Mouse (Mus musculus): Measurements from ENCODE around the gene Ndufa9. TPM values are rescaled to one million over a fixed set of nuclear protein-coding genes. Genes with fewer than 3 reads are reported as not detected.

The Ndufa9 gene
- total RNA-seq (2023): 70.6 TPM

DNA sequence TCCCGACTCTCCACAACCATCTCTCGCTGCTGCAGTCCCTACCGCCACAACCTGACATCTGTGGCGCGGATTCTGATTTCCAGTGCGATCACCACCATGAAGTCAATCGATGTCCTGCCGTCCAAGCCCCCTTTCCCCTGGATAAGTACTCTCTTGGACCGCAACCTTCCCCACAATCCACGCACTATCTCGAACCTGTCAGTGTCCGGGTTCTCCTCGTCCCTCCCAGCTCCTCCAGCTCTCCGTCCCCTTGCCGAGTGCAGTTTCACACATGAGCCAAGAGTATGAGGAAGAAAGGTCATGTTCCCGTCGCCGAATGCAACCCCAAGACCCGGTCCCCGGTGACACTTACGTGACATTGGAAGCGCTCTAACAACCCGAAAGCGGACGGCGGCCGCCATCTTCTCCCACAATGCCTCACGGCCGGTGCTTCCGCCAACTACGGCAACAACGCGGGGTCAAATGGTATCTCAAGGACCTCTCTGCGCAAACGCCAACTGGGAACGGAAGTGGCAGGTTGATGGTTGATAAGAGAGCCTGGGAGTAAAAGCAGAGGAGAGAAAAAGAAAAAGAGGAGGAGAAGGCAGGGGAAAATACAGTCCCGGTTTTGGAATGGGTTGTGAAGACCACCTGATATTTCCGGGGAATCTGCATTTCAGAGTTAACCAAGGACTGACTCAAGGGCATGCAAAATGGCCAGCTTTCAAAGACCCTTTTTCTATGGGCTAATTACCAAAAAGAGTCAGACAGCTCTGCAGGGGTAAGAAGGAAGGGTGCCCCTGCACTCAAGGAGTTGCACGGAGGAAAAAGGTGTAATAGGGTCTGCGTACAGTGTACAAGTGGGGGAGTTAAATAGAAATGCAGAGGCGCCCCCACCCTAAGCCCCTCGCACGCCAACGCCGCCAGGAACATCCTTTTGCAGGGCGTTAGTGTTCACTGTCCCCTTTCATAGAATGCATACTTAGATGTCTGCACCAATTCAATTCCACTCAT, at the start of gene Ndufa9:
Gene Ndufa9 (minus strand): TSS at position 425 of the 993 bp plus-strand sequence.

GRCm38 (mm10) chr6:126852881-126853280, 3.9 kb upstream of the Ndufa9 start, which contains the start of gene Akap3:
Gene Akap3, plus strand, starts transcription at chr6:126853098.

Other genes starting within 250 kb of the Ndufa9 start
- not detected for gene Kcna1, start 202.8 kb downstream of the Ndufa9 start, total RNA-seq (2023)
- gene Kcna6, start 108.5 kb downstream of the Ndufa9 start, total RNA-seq (2023): not detected
- gene Akap3, start 4.0 kb upstream of the Ndufa9 start, total RNA-seq (2023): not detected
- gene Dyrk4, start 72.7 kb upstream of the Ndufa9 start, total RNA-seq (2023): 2.0 TPM
- gene Rad51ap1, start 90.5 kb upstream of the Ndufa9 start, total RNA-seq (2023): 2.9 TPM
- 23.3 TPM for gene D6Wsu163e, start 90.8 kb upstream of the Ndufa9 start, total RNA-seq (2023)
- not detected for gene Fgf6, start 166.4 kb upstream of the Ndufa9 start, total RNA-seq (2023)
- not detected for gene Fgf23, start 223.8 kb upstream of the Ndufa9 start, total RNA-seq (2023)